Mouse (Mus musculus) forebrain, embryonic 13.5 days (tissue): ENCODE results near the gene Eepd1. TPM values are rescaled to one million over a fixed set of nuclear protein-coding genes. Genes with fewer than 3 reads are reported as not detected.

Experiments
- ATAC-seq: fragments of 200-750 bp; cut with Nextera tagmentation; 2 replicates; pipeline ENCODE4 v1.8.0; 2017
- H3K27ac ChIP-seq: fragments of 300-500 bp; sonication (generic); 2 replicates; pipeline ENCODE4 v1.5.1; 2015; ENCODE audit warnings: inconsistent platforms, mild to moderate bottlenecking, moderate library complexity
- H3K27me3 ChIP-seq: fragments of 300-500 bp; sonication (generic); 2 replicates; pipeline ENCODE4 v1.6.1; 2015; ENCODE audit warnings: mild to moderate bottlenecking, inconsistent platforms
- H3K36me3 ChIP-seq: fragments of 300-500 bp; sonication (generic); 2 replicates; pipeline ENCODE4 v1.6.1; 2015; ENCODE audit warnings: mild to moderate bottlenecking, inconsistent platforms; ENCODE audit not compliant: poor library complexity, severe bottlenecking
- H3K4me1 ChIP-seq: fragments of 300-500 bp; sonication (generic); 2 replicates; pipeline ENCODE4 v1.6.1; 2015; ENCODE audit warnings: inconsistent platforms
- H3K4me2 ChIP-seq: fragments of 300-500 bp; sonication (generic); 2 replicates; pipeline ENCODE4 v1.6.1; 2015; ENCODE audit warnings: inconsistent platforms, mild to moderate bottlenecking, moderate library complexity
- H3K4me3 ChIP-seq: fragments of 300-500 bp; sonication (generic); 2 replicates; pipeline ENCODE4 v1.5.1; 2015; ENCODE audit warnings: mild to moderate bottlenecking, inconsistent platforms
- H3K9ac ChIP-seq: fragments of 300-500 bp; sonication (generic); 2 replicates; pipeline ENCODE4 v1.6.1; 2015; ENCODE audit warnings: mild to moderate bottlenecking, inconsistent platforms
- H3K9me3 ChIP-seq: fragments of 300-500 bp; sonication (generic); replicated peaks from 2 replicates; pipeline ENCODE4 v1.6.1; 2016; ENCODE audit warnings: inconsistent platforms
- WGBS: fragments of 180-500 bp; shearing (Covaris S2); methylation state at CpG from one replicate; pipeline ENCODE4 v1.1.7; 2015; 5-methylcytosine and 5-hydroxymethylcytosine counted together
- polyA plus RNA-seq: library from polyadenylated mRNA; unstranded; fragments of >200 nt; fragmentation: Nextera tagmentation; extraction: Ambion mirVana; gene quantifications from 2 replicates; pipeline ENCODE4 v1.2.1, GENCODE M21; 2015

Eepd1 gene
- polyA plus RNA-seq, 1 experiment from 2014 or later: 8.1 TPM

DNA sequence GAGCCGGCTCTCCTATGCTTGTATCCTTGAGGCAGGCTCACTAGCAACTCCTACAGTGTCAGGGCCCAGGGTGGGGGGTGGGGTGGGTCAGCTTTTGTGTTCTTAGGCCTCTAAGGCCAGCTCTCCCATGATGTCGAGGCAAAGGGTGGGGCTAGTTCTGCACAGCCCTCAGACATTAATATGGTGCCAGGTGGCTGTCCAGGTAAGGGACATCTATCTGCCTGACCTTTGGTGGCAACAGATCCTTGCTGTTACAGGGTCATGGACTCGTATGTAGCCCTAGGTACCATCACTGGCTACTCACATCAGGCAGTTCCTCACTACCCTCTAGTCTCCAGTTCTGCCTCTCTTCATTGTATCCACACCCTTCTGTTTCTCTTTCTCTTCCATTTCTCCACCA is 87.4 kb downstream of the Eepd1 start:
- no peak overlapping the region for H3K4me3 ChIP-seq
- WGBS: 78% methylated on average over 3 of the region's 3 CpGs
- ATAC-seq: no peak

DNA sequence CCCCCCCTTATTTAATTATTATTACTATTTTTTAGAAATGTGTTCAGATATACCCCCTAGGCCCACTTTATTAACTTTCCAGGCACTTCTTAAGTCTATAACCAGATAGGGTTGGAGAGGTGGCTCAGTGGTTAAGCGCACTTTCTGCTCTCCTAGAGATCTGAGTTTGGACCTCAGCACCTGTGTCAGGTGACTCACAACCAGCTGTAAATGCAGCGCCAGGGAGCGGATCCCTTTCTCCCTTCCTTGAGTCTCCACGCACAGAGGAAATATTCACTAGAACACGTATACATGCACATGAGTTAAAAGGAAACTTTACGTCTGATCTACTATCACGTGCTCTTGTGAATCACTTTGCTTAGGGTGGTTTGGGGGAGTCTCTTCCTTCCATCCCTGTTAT is 88.7 kb downstream of the Eepd1 start:
- H3K4me1 ChIP-seq: peaks cover 17% of the 10 kb centered on the region
- no peak for ATAC-seq
- WGBS: 95% methylated on average over 7 of the region's 7 CpGs

More for the DNA sequence above, 87.4 kb downstream of the Eepd1 start:
- Histone ChIP-seq H3K27ac (no peak overlapping the region), H3K27me3 (no peaks in the 10 kb centered on the region), H3K4me2 (no peak overlapping the region), H3K9ac (no peak overlapping the region), H3K9me3 (no peaks in the 10 kb centered on the region), H3K36me3 (no peaks in the 10 kb centered on the region), H3K4me1 (peaks cover 17% of the 10 kb centered on the region)

DNA sequence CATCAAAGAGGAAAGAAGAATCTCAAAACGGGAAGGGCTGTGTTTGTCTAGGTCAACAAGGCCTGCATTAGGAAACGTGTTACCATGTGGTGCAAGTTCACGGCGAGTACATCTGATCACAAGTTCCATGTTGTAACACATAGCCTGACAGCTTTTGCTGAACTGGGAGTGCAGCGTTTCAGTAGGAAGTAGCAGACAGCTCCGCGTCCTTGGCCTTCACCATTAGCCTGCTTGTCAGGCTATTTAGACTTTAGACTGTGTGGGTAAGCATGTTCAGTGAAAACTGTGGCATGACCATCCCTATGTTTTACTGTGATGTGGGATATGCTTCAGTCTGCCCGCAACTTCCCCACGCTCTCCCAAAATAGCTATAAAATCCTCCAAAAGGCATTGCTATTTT is 89.1 kb downstream of the Eepd1 start:
- Histone ChIP-seq H3K9ac (no peak overlapping the region), H3K9me3 (no peaks in the 10 kb centered on the region)
- 83% methylated on average over 9 of the region's 9 CpGs for WGBS

More for the DNA sequence above, 88.7 kb downstream of the Eepd1 start:
- Histone ChIP-seq H3K9me3 (no peaks in the 10 kb centered on the region), H3K4me3 (no peak overlapping the region), H3K27me3 (no peaks in the 10 kb centered on the region), H3K27ac (no peak overlapping the region), H3K4me2 (no peak overlapping the region), H3K36me3 (no peaks in the 10 kb centered on the region), H3K9ac (no peak overlapping the region)

DNA sequence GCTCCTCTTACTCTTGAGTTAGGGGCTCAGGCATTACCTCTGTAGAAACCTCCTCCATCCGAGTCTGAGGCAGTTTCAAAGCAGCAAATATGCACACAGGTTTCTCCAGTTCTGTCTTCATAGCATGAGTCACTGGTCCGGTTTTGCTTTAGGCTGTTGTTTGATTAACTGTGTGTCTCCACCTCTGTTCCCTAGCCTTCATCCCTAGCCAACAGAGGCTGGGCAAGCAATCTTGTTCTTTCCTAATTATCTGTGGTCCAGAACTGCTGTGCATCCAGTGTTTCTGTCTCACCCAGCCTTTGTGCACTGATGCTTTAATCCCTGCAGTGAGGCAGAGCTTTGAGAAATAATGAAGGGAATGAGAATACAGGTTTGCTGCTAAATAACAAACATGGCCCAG is 90.0 kb downstream of the Eepd1 start:
- peak; percentile 52 for ATAC-seq
- Histone ChIP-seq H3K4me3 (no peak overlapping the region), H3K4me1 (peaks cover 17% of the 10 kb centered on the region), H3K27me3 (no peaks in the 10 kb centered on the region), H3K9ac (no peak overlapping the region; the same call in 1 of the 2 replicates), H3K36me3 (no peaks in the 10 kb centered on the region), H3K9me3 (no peaks in the 10 kb centered on the region), H3K4me2 (no peak overlapping the region), H3K27ac (peak overlapping the region; percentile 22; the same call in 1 of the 2 replicates)
- WGBS: 12% methylated on average over 2 of the region's 2 CpGs

More for the DNA sequence above, 89.1 kb downstream of the Eepd1 start:
- ATAC-seq: no peak
- no peak overlapping the region for H3K27ac ChIP-seq
- no peak overlapping the region for H3K4me2 ChIP-seq
- no peaks in the 10 kb centered on the region for H3K36me3 ChIP-seq
- no peaks in the 10 kb centered on the region for H3K27me3 ChIP-seq
- no peak overlapping the region for H3K4me3 ChIP-seq
- peaks cover 17% of the 10 kb centered on the region for H3K4me1 ChIP-seq

DNA sequence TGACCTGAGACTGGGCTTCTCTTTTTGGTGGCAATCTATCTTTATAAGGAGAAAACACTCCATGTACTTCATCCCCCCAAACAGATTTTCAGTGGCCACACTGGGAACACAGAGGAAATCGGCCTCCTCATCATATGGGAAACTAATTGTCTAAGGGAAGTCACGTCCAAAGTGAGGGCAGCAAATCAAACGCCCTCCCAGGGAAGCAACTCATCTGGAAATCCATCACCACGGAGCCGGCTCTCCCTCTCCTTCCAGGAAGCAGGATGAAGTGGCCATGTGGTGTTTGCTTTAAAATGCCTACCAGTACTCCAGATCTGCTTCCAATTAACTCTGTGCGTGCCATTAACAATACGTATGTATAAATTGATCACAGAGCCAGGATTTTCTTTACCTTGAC is 92.4 kb downstream of the Eepd1 start:
- Histone ChIP-seq H3K4me1 (peaks cover 17% of the 10 kb centered on the region), H3K27me3 (no peaks in the 10 kb centered on the region), H3K27ac (no peak overlapping the region), H3K4me3 (no peak overlapping the region), H3K9me3 (no peaks in the 10 kb centered on the region), H3K4me2 (no peak overlapping the region), H3K9ac (no peak overlapping the region), H3K36me3 (no peaks in the 10 kb centered on the region)
- WGBS: 39% methylated on average over 7 of the region's 7 CpGs
- no peak for ATAC-seq

DNA sequence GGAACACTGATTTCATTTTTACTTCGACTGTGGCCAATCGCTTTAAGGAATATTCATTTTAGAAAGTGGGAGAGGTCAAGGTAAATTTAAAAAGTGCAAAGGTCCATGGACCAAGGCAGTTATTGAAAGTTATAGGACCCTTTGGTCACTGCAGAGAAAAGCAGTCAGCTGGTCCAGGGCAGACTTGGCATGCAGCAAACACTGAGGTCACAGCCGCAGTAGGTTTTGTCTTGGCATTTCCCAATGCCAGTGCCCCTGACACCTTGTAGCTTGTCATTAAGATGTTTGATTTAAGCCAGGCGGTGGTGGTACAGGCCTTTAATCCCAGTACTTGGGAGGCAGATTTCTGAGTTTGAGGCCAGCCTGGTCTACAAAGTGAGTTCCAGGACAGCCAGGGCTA is 92.8 kb downstream of the Eepd1 start:
- no peak overlapping the region for H3K9ac ChIP-seq
- H3K9me3 ChIP-seq: no peaks in the 10 kb centered on the region
- H3K36me3 ChIP-seq: no peaks in the 10 kb centered on the region
- no peak overlapping the region for H3K4me2 ChIP-seq
- WGBS: 83% methylated on average over 4 of the region's 4 CpGs
- peaks cover 17% of the 10 kb centered on the region for H3K4me1 ChIP-seq
- no peak overlapping the region for H3K4me3 ChIP-seq
- no peak overlapping the region for H3K27ac ChIP-seq
- H3K27me3 ChIP-seq: no peaks in the 10 kb centered on the region
- no peak for ATAC-seq

DNA sequence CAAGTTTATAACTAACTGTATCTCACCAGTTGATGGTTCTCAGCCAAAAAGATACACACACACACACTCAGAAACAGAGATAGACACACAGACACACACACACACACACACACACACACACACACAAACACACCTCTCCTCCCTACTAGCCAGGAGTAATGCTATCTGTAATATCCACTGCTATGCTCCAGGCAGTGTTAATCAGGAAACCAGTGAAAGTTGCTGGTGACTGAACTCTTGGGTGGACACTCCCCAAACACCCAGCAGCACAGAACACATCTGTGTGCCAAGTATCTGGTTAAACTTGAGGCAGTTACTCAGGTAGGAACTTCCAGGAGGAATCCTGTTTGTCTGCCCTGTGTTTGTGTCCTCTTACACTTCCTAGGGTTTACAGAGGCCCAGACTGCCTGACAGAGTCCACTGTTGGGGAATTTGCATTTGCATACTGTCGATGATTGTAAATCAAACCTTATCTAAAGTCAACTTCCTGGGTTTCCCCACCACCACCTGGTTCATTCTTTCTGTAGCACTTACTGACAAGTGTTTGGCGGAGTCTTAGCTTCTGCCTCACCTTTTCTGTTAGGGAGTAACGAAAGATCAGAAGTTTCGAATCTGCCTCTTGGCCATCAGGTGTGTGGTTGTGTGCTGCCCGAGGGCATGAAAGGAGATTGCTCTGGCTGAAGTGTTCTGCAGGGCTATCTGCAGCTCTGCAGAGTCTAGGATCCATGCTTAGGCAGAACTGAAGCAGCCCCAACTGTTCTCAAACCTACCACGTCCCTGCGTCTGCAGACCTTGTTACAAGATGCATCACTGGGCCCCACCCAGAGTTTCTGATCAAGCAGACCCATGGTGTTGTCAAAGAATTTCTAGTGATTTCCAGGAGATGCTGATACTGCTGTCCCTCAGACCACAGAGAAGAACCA is 97.6 kb downstream of the Eepd1 start:
- Histone ChIP-seq H3K4me2 (no peak overlapping the region), H3K36me3 (no peaks in the 10 kb centered on the region), H3K4me3 (no peak overlapping the region), H3K27me3 (no peaks in the 10 kb centered on the region), H3K9ac (no peak overlapping the region), H3K4me1 (no peaks in the 10 kb centered on the region), H3K9me3 (no peaks in the 10 kb centered on the region), H3K27ac (no peak overlapping the region)
- ATAC-seq: no peak
- WGBS: 92% methylated on average over 7 of the region's 7 CpGs

DNA sequence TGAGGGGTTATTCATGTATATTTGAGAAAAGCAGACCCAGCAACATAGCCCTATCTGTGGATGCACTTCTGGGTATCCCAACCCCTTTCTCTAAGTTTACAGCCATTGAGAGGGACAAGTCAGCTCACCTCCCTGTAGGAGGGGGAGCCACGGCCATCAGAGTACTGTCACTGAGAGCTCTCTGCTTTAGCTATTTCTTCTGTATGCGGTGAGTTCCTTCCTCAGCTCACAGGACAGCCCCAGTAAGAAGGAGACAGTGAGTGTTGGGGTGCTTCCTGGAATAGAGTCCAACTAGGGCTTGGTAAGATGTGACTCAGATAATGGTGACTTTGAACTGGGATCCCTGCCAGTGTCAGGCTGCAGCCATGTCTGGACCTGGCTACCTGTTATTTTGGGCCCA is 102.3 kb downstream of the Eepd1 start:
- 97% methylated on average over 2 of the region's 2 CpGs for whole genome bisulfite sequencing
- H3K27me3 ChIP-seq: no peaks in the 10 kb centered on the region
- no peaks in the 10 kb centered on the region for H3K36me3 ChIP-seq
- H3K9ac ChIP-seq: no peak overlapping the region
- H3K27ac ChIP-seq: no peak overlapping the region
- H3K9me3 ChIP-seq: no peaks in the 10 kb centered on the region
- no peak overlapping the region for H3K4me3 ChIP-seq
- no peaks in the 10 kb centered on the region for H3K4me1 ChIP-seq
- H3K4me2 ChIP-seq: no peak overlapping the region
- no peak for ATAC-seq

DNA sequence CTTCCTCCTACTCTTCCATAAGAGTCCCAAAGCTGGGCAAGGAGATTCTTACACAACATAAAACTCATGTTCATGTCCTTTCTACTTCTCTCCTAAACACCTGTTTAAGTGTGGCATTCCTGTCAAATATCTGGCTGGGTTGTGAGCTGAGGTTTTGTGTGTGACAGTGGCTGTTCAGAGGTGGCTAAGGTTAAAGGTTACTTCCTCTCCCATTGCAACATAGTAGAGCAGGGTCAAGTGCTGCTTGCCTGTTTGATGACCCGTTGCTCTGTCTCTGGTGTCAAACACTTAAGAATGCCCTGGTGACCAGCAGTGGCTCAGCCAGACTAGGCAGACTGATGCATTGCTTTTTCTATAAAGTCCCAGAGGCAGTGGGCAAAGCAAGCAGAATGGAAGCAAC is 104.3 kb downstream of the Eepd1 start:
- WGBS: 92% methylated on average over 1 of the region's 1 CpGs
- no peak overlapping the region for H3K9ac ChIP-seq
- H3K9me3 ChIP-seq: no peaks in the 10 kb centered on the region
- H3K4me3 ChIP-seq: no peak overlapping the region
- H3K4me1 ChIP-seq: no peaks in the 10 kb centered on the region
- H3K4me2 ChIP-seq: no peak overlapping the region
- H3K27me3 ChIP-seq: no peaks in the 10 kb centered on the region
- ATAC-seq: no peak
- no peak overlapping the region for H3K27ac ChIP-seq
- no peaks in the 10 kb centered on the region for H3K36me3 ChIP-seq

DNA sequence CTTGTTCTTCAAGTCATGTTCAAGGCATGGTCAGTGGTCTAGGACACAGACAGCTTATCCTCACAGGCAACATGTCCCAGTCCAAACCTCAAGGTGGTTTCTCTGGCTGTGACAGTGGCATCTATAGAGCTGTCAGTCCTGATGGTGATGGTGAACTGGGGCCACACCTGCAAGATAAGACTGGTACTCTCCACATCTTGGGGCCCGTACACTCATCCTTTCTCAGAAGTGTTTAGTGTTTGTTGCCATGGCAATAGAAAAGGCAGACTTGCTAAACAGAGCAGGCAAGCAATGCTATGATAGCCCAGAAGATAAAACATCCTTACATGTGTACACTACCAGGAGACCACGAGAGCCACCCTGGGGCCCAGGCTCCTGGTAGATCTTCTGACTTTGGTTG is 107.2 kb downstream of the Eepd1 start:
- peaks cover 5% of the 10 kb centered on the region; the same call in 1 of the 2 replicates for H3K4me1 ChIP-seq
- H3K27me3 ChIP-seq: no peaks in the 10 kb centered on the region
- no peak for ATAC-seq
- no peak overlapping the region for H3K9ac ChIP-seq
- no peaks in the 10 kb centered on the region for H3K36me3 ChIP-seq
- no peak overlapping the region for H3K4me2 ChIP-seq
- 89% methylated on average over 2 of the region's 2 CpGs for WGBS
- no peak overlapping the region for H3K27ac ChIP-seq
- H3K4me3 ChIP-seq: no peak overlapping the region
- H3K9me3 ChIP-seq: no peaks in the 10 kb centered on the region

DNA sequence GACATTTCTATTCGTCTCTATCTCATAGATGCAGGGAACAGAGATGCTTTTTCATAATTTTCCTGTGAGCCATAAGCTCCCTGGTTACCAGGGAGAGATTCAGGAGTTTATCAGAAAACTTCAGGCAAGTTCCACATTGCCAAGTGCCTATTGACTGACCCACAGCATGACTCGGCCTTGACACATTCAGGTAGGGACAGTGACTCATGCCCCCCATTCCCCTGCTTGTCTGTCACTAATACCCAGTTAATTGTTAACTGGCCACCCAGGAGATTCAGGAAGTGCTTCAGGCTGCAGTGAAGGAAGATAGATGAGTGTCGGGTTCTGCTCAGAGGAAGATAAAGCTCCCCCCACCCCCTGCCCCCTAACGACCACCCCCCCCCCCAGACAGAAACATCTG is 109.4 kb downstream of the Eepd1 start:
- H3K27ac ChIP-seq: no peak overlapping the region
- no peaks in the 10 kb centered on the region for H3K27me3 ChIP-seq
- peaks cover 5% of the 10 kb centered on the region; the same call in 1 of the 2 replicates for H3K4me1 ChIP-seq
- WGBS: 59% methylated on average over 4 of the region's 4 CpGs
- ATAC-seq: no peak
- H3K4me3 ChIP-seq: no peak overlapping the region
- H3K36me3 ChIP-seq: no peaks in the 10 kb centered on the region
- no peak overlapping the region for H3K9ac ChIP-seq
- H3K4me2 ChIP-seq: no peak overlapping the region
- H3K9me3 ChIP-seq: no peaks in the 10 kb centered on the region

DNA sequence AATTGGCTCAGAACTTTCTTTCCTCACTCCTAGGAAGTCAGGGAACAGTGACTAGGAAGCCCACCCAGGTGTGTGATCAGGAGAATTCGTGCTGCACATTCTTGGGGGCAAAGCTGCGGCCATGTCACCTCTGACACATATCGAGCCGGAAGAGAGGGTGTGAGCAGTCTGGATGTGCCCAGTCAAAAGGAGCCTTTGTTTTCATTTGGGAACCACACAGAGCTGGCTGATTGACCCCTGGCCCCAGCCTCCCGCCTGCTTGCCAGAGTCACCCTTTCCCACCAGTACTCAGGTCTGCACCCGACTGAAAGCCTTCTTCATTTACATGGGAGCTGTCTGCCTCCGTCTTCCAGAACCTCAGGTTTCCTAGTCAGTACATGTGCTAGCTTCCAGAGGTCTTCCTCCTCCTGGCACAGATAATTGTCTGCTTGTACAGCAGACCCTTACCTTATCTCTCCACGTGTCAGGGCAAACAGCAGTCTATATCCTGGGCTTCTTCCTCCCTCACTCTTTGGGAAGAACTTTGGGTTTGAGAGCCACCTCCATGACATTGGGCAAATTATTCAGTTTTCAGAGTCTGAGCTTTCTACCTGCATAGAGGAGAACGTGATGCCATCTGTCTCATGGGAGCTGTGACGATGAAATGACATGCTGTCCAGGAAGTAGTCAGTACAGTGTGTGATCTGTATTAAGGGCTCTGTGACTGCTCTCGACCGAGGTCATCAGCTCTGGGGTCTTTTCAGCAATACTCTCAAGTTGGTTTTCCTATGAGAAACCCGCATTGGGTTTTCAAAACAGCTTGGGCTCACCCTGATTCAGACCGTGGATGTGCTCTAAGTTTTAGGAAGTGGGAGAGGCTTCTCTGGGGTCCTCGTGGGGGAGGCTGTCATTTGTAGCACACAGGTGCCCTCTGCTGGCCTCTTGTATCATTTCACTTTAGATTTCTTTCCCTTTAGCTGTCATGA is 110.3 kb downstream of the Eepd1 start:
- H3K4me3 ChIP-seq: no peak overlapping the region
- H3K27ac ChIP-seq: no peak overlapping the region
- H3K4me2 ChIP-seq: no peak overlapping the region
- no peaks in the 10 kb centered on the region for H3K9me3 ChIP-seq
- ATAC-seq: peak; percentile 87
- H3K4me1 ChIP-seq: peaks cover 5% of the 10 kb centered on the region; the same call in 1 of the 2 replicates
- H3K27me3 ChIP-seq: no peaks in the 10 kb centered on the region
- H3K36me3 ChIP-seq: no peaks in the 10 kb centered on the region
- WGBS: 34% methylated on average over 15 of the region's 15 CpGs
- no peak overlapping the region for H3K9ac ChIP-seq
